Mouse (Mus musculus) hindbrain, embryonic 10.5 days (tissue): ENCODE data around the gene Kcnj15. TPM values are rescaled to one million over a fixed set of nuclear protein-coding genes. Genes with fewer than 3 reads are reported as not detected.

Experiments used
- DNase-seq: peaks from one replicate; pipeline ENCODE4 v3.0.0-alpha.2; 2017; ENCODE audit warnings: low spot score
- H3K27ac ChIP-seq: fragments of 300-500 bp; sonication (generic); 2 replicates; pipeline ENCODE4 v1.5.1; 2016; ENCODE audit warnings: mild to moderate bottlenecking, moderate library complexity
- H3K27me3 ChIP-seq: fragments of 300-500 bp; sonication (generic); 2 replicates; pipeline ENCODE4 v1.6.1; 2016; ENCODE audit warnings: mild to moderate bottlenecking; ENCODE audit not compliant: poor library complexity, insufficient read depth, severe bottlenecking
- H3K36me3 ChIP-seq: fragments of 300-500 bp; sonication (generic); 2 replicates; pipeline ENCODE4 v1.6.1; 2016; ENCODE audit warnings: mild to moderate bottlenecking, moderate library complexity
- H3K4me1 ChIP-seq: fragments of 300-500 bp; sonication (generic); replicated peaks from 2 replicates; pipeline ENCODE4 v1.6.1; 2016; ENCODE audit warnings: mild to moderate bottlenecking
- H3K4me3 ChIP-seq: fragments of 300-500 bp; sonication (generic); 2 replicates; pipeline ENCODE4 v1.5.1; 2016; ENCODE audit warnings: mild to moderate bottlenecking, moderate library complexity
- H3K9me3 ChIP-seq: fragments of 300-500 bp; sonication (generic); 2 replicates; pipeline ENCODE4 v1.6.1; 2016; ENCODE audit warnings: mild to moderate bottlenecking, moderate library complexity
- WGBS: fragments of 180-500 bp; shearing (Covaris S2); methylation state at CpG from one replicate; pipeline ENCODE4 v1.1.7; 2016; 5-methylcytosine and 5-hydroxymethylcytosine counted together
- polyA plus RNA-seq: library from polyadenylated mRNA; unstranded; fragments of >200 nt; fragmentation: Nextera tagmentation; extraction: Ambion mirVana; gene quantifications from 2 replicates; pipeline ENCODE4 v1.2.1, GENCODE M21; 2016

Kcnj15 gene
- polyA plus RNA-seq: 0.20 and 0.40 TPM in 2 replicates

DNA sequence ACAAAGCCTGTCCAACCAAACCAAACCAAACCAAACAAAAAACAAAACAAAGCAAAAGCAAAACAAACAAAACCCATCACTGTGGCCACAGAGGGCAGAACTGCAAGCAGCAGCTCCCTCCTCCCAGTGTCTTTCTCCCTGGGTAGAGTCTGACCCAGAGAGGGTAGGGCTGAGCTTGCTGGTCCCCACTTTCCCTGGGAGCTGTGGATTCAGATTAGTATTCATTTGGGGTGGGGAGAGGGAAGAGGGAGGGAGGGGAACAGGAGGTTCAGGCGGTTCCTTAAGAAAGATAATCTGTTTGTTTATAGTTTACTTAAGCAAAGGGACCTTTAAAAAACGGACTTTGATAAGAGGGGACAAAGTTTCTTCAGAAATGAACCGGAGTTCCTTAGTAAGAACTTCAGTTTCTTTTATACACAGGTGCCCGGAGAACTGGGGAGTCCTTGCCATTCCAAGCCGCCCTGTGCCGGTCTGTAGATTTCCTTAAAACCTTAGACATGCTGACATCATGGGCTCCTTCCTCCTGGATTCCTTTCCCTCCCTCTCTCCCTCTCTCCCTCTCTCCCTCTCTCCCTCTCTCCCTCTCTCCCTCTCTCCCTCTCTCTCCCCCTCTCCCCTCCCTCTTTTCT is at the start of gene Kcnj15:
Kcnj15 (plus strand) TSS at position 293 of the 629 bp plus-strand sequence.
- Histone ChIP-seq H3K4me1 (peaks cover 13% of the 10 kb centered on the region; the same call in 1 of the 2 replicates), H3K27me3 (no peaks in the 10 kb centered on the region), H3K4me3 (no peak within 1 kb of the TSS), H3K9me3 (no peaks in the 10 kb centered on the region), H3K27ac (no peak within 1 kb of the TSS), H3K36me3 (no peaks in the 10 kb centered on the region)
- WGBS: 28% methylated on average over 6 of the region's 6 CpGs
- DNase-seq: no peak

GRCm38 (mm10) chr16:95208243-95208642 is 49.1 kb upstream of the Kcnj15 start:
- Histone ChIP-seq H3K4me3 (no peak overlapping the region), H3K27me3 (no peaks in the 10 kb centered on the region), H3K36me3 (no peaks in the 10 kb centered on the region), H3K4me1 (no peaks in the 10 kb centered on the region), H3K27ac (no peak overlapping the region), H3K9me3 (no peaks in the 10 kb centered on the region)
- no peak for DNase-seq
- WGBS: 88% methylated on average over 7 of the region's 7 CpGs

DNA sequence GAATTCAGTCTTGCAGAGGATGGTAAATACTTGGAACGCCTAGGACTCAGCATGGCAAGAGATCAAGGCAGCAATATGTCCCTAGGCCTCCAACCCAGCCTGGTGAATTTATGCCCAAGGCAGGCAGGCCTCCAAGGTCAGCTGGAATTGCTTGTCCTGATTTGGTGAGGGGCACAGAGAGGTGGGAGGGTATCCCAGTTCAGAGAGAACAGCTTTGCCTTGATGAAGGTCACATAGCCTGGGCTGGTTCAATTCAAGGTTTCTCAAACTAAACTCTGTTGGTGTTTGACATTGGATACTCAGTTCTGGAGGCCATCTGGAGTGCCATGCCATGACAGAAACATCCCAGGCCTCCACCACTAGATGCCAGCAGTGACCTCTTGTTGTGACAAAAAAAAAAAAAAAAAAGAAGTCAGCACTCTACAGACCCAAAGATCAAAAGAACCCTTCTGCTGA is 48.3 kb upstream of the Kcnj15 start:
- H3K9me3 ChIP-seq: no peaks in the 10 kb centered on the region
- WGBS: 28% methylated on average over 1 of the region's 1 CpGs
- peak; percentile 8 for DNase-seq
- peaks cover 3% of the 10 kb centered on the region; the same call in 1 of the 2 replicates for H3K4me1 ChIP-seq
- no peaks in the 10 kb centered on the region for H3K36me3 ChIP-seq
- H3K27me3 ChIP-seq: no peaks in the 10 kb centered on the region
- no peak overlapping the region for H3K27ac ChIP-seq
- H3K4me3 ChIP-seq: no peak overlapping the region

DNA sequence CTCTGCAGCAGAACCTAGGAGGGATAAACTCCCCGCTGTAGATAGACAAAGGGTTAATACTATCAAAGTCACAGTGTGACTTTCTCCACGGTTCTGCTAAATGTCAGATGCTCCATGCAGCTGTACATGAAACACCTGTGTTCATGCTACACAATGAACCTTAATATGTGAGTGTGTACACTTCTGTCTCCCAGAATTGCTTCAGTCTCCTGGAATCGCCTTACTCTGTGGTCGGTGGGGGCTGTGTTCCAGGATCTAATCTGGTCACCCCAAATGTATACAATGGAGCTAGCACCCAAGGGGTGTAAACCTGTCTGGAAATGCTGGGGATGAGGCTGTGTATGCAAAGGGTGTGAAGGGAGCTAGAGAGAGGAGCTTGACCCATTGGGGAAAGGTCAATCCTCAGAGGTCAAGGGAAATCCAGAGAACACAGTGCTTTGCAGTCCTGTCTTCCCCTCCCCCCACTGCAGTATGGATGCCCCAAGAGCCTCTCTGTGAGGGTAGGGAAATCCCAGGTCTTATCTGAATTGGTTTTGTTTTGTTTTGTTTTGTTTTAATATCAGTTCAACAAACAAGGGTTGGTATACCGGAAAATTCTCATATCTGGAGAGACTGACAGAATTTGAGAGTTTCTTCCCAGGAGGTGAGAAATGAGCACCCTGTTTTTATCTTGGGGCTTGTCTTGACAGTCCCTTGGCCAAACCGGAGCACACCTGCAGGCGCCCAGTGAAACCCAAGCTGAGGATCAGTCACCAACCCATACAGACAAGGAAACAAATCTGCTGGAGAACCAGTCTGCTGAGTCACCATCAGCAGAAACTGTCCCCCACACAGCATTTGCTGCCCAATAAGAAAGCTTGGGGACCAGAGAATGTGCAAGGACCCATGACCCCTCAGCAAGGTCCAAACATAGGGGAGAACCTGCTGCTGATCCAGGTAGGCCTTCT is 42.8 kb upstream of the Kcnj15 start:
- no peaks in the 10 kb centered on the region for H3K27me3 ChIP-seq
- WGBS: 77% methylated on average over 7 of the region's 7 CpGs
- DNase-seq: no peak
- H3K9me3 ChIP-seq: no peaks in the 10 kb centered on the region
- no peaks in the 10 kb centered on the region for H3K36me3 ChIP-seq
- H3K4me1 ChIP-seq: peaks cover 9% of the 10 kb centered on the region
- no peak overlapping the region for H3K27ac ChIP-seq
- H3K4me3 ChIP-seq: no peak overlapping the region

GRCm38 (mm10) chr16:95215782-95216181 is 41.6 kb upstream of the Kcnj15 start:
- no peaks in the 10 kb centered on the region for H3K27me3 ChIP-seq
- no peaks in the 10 kb centered on the region for H3K9me3 ChIP-seq
- peaks cover 9% of the 10 kb centered on the region for H3K4me1 ChIP-seq
- no peaks in the 10 kb centered on the region for H3K36me3 ChIP-seq
- 75% methylated on average over 9 of the region's 9 CpGs for WGBS
- H3K27ac ChIP-seq: no peak overlapping the region
- no peak for DNase-seq
- H3K4me3 ChIP-seq: no peak overlapping the region

GRCm38 (mm10) chr16:95216346-95216745 is 41.0 kb upstream of the Kcnj15 start:
- Histone ChIP-seq H3K36me3 (no peaks in the 10 kb centered on the region), H3K4me1 (peaks cover 9% of the 10 kb centered on the region), H3K4me3 (no peak overlapping the region), H3K27ac (no peak overlapping the region), H3K9me3 (no peaks in the 10 kb centered on the region), H3K27me3 (no peaks in the 10 kb centered on the region)
- DNase-seq: no peak
- WGBS: 87% methylated on average over 7 of the region's 7 CpGs

DNA sequence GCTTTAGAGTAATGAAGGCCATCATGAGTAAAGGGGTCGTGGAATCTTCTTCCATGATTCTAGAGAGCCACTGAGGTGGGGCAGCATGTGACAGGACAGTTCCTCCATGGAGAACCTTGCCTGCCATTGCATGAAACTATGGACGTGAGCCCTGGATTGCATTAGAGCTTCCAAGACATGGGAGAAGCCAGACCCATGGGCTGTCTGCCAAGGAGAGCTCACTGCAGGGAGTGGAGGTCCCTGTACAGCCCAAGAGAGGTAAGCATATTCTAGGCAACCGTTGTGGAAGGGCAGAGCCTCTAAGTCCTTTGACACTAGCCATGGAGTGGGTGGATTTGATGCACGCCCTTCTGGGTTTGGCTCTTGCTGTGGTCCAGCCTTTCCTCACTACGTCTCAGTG is 40.5 kb upstream of the Kcnj15 start:
- Histone ChIP-seq H3K9me3 (no peaks in the 10 kb centered on the region), H3K36me3 (no peaks in the 10 kb centered on the region), H3K27ac (no peak overlapping the region), H3K27me3 (no peaks in the 10 kb centered on the region), H3K4me3 (no peak overlapping the region), H3K4me1 (peaks cover 9% of the 10 kb centered on the region)
- no peak for DNase-seq
- 84% methylated on average over 5 of the region's 5 CpGs for WGBS

GRCm38 (mm10) chr16:95218783-95219182 is 38.6 kb upstream of the Kcnj15 start:
- 96% methylated on average over 5 of the region's 5 CpGs for WGBS
- Histone ChIP-seq H3K4me1 (peaks cover 8% of the 10 kb centered on the region), H3K4me3 (no peak overlapping the region), H3K27me3 (no peaks in the 10 kb centered on the region), H3K36me3 (no peaks in the 10 kb centered on the region), H3K27ac (no peak overlapping the region), H3K9me3 (no peaks in the 10 kb centered on the region)
- DNase-seq: no peak

GRCm38 (mm10) chr16:95219459-95219858 is 37.9 kb upstream of the Kcnj15 start:
- H3K27me3 ChIP-seq: no peaks in the 10 kb centered on the region
- no peak for DNase-seq
- peaks cover 2% of the 10 kb centered on the region for H3K4me1 ChIP-seq
- no peaks in the 10 kb centered on the region for H3K9me3 ChIP-seq
- no peak overlapping the region for H3K27ac ChIP-seq
- H3K4me3 ChIP-seq: no peak overlapping the region
- H3K36me3 ChIP-seq: no peaks in the 10 kb centered on the region
- 77% methylated on average over 2 of the region's 2 CpGs for WGBS

- Histone ChIP-seq H3K27ac (no peak overlapping the region), H3K4me1 (no peaks in the 10 kb centered on the region), H3K36me3 (no peaks in the 10 kb centered on the region), H3K4me3 (no peak overlapping the region), H3K27me3 (no peaks in the 10 kb centered on the region), H3K9me3 (no peaks in the 10 kb centered on the region)
- no peak for DNase-seq
- WGBS: 57% methylated on average over 4 of the region's 4 CpGs
These were observed 36.3 kb upstream of the Kcnj15 start for GRCm38 (mm10) chr16:95221051-95221450.

GRCm38 (mm10) chr16:95222026-95222718 is 35.2 kb upstream of the Kcnj15 start:
- Histone ChIP-seq H3K36me3 (no peaks in the 10 kb centered on the region), H3K27me3 (no peaks in the 10 kb centered on the region), H3K27ac (no peak overlapping the region), H3K9me3 (no peaks in the 10 kb centered on the region), H3K4me3 (no peak overlapping the region), H3K4me1 (no peaks in the 10 kb centered on the region)
- DNase-seq: no peak
- WGBS: 72% methylated on average over 7 of the region's 7 CpGs

DNA sequence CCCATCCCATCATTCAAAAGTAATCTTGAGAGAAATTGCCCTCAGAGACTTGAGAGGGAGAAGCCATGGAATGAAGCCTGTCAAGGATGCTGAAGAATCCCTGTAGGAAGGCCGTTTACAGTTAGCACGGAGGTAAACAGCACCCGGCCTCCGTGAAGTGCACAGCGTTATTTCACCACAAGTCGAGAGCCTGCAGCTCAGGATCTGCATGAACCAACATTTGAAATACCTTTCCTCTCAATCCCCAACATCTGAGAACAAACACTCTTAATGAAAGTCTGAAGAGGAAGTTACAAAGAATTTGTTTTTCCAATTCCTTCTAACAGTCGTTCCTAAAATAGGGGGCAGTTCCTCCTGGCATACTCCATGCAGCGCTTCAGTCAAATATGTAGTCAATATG is 33.9 kb upstream of the Kcnj15 start:
- H3K9me3 ChIP-seq: no peaks in the 10 kb centered on the region
- no peak overlapping the region for H3K27ac ChIP-seq
- DNase-seq: no peak
- WGBS: 92% methylated on average over 8 of the region's 8 CpGs
- H3K27me3 ChIP-seq: no peaks in the 10 kb centered on the region
- H3K36me3 ChIP-seq: no peaks in the 10 kb centered on the region
- H3K4me1 ChIP-seq: no peaks in the 10 kb centered on the region
- H3K4me3 ChIP-seq: no peak overlapping the region

DNA sequence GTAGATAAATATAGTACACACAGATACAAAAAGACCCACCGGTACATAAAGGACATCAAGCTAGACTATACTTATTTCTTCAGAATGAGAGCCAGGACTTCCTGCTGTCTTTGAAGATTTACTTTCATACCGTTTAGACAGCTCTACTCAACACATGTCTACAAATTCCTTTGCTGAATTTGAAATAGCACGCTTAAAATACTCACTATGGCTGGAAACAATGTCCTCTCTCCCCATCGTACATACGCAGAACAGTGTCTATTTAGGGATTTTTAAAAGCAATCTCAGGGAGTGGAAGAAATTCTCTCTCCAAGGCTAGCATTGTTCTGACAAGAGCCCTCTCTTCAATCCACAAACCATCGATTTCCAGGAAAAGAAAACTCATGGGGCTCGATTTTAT is 32.1 kb upstream of the Kcnj15 start:
- no peaks in the 10 kb centered on the region for H3K9me3 ChIP-seq
- no peak for DNase-seq
- no peaks in the 10 kb centered on the region for H3K36me3 ChIP-seq
- H3K4me1 ChIP-seq: no peaks in the 10 kb centered on the region
- no peak overlapping the region for H3K27ac ChIP-seq
- WGBS: 87% methylated on average over 7 of the region's 7 CpGs
- H3K27me3 ChIP-seq: no peaks in the 10 kb centered on the region
- no peak overlapping the region for H3K4me3 ChIP-seq
